Mouse (Mus musculus) adrenal gland, postnatal 25 days (tissue): ENCODE data around the gene Wdr91. TPM values are rescaled to one million over a fixed set of nuclear protein-coding genes. Genes with fewer than 3 reads are reported as not detected.

Experiments used
- DNase-seq: peaks from one replicate; pipeline ENCODE4 v3.0.0; 2021; ENCODE audit warnings: mixed read lengths
- long read RNA-seq: library from polyadenylated mRNA; stranded (forward); transcript quantifications from one replicate; pipeline ENCODE4 v2.0.0, GENCODE M21; 2021
- total RNA-seq: library from RNA; stranded (reverse); gene quantifications from 2 replicates; pipeline ENCODE4 v1.2.3, GENCODE M21; 2021

Gene Wdr91
- 12.4 and 16.6 TPM in 2 replicates for total RNA-seq
- long read RNA-seq, transcript Wdr91-201 (15 exons, 2,682 nt): major isoform, 14 of 26 reads
- long read RNA-seq, partial matches to known transcripts: 3 of 26 reads
- long read RNA-seq, other reads (novel, unspliced or antisense): 7 of 26 reads

DNA sequence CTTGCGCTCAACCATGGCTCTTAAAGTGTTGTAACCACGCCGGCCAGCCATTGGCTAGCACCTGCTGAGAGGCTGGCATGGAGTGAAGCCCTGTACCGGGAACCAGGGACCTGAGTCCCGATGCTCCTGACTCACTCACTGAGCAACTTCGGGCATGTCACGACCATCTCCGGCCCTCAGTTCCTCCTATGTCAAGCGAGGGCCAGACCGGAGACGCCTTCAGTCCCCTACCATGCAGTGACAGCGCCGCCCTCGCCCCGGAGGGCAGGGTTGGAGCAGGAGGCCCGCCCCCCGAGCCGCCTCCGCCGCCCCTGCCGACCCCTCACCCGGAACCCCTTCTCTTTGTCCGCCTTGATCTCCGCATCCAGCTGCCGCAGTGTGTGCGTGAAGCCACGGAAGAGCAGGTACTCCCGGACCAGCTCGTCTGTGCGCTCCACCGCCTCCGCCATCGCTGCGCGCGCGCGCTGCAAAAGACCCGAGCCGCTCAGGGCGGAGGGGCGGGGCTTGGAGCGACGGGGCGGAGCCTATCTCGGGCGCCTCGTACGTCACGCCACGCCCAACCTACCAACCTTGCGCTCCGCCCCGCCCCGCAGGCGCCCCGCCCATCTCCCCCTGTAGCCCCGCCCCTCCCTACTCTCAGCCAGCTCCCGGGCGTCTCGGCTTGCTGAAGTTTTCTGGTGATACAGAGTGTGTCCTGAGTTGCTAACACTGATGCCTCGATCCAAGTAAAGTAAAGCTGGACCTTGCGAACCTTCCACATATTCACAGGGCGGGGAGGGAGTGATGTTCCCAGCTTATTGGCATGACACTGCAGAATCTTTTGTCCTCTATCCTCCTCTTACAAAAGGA, at the start of gene Wdr91:
TSS of gene Wdr91 (minus strand) at position 506 of the 849 bp plus-strand sequence.
- DNase-seq: peak; percentile 97

DNA sequence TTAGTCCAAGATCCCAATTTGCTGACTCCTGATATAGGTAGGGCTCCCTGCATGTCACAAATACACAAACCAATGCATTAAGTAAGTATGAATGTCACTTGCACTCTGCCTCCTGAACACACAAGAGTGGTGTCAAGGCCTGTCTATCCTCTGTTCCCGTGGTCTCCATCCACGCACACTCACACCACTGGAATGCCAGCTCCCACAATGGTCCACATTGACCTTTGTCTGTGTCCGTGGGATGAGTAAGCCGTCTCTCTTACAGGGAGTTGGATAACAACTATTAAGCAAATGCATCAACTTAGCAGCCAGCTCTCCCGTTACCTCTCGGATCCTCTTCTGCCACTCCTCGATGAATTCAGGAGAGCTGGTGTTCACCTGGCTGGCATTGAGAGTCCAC, 48.5 kb upstream of the Wdr91 start:
- DNase-seq: no peak

DNA sequence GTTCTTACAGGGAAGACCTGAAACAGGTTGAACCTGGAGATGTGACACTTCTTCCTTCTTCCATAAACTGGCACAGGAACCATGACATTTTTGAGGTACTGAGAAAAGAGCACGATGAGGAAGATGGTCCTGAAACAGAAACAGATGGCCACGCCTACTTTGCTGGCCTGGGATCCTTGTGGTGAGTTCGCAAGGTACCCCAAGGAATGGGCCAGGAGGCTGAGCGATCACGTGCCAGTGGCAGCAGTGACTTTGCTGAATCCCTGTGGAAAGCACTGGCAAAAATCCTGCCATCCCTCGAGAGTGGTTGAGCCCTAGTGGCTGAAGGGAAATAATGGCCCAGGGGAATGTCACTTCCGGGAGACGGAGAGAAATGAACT, 45.2 kb upstream of the Wdr91 start:
- no peak for DNase-seq

DNA sequence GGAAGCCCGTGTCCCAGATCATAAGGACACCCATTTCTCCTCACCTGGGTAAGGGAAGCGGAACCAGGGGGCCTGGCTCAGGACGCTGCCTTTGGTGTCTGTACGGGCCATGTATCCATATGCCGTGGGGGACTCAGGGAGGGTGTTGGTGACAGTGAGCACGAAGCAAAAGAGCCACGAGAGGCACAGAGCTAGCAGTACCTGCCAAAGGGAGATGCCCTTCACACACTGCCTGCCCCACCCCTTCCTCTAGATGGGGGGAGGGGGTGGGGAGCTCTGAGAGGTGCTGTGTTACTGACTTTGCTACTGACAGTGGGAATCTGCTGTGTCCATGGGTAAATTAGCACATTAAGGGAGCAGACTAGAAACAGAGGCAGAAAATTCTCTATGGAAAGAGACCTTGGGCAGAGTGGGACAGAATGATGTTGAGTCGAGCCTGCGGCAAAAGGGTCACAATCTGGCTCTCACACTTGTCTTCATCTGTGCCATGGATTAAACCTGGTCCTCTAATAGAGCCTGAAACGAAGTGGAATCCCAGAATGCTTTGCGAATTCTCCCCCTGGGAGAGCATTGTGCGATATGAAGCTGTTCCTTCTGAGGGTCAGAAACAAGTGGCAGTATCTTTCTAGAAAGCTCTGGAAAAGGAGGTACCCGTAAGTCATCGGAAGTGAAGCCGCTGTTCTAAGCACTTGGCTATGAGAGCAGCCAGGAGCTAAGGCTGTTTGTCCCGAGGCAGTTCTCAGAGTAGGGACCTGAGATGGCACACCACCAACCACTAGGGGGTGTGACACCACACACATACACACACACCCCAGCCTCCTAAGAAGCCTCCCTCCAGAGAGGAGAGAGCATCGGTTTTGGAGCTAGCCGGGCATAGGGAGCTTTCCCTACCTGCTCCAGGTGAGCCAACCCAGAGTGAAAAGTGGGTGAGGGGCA, 44.5 kb upstream of the Wdr91 start:
- no peak for DNase-seq

DNA sequence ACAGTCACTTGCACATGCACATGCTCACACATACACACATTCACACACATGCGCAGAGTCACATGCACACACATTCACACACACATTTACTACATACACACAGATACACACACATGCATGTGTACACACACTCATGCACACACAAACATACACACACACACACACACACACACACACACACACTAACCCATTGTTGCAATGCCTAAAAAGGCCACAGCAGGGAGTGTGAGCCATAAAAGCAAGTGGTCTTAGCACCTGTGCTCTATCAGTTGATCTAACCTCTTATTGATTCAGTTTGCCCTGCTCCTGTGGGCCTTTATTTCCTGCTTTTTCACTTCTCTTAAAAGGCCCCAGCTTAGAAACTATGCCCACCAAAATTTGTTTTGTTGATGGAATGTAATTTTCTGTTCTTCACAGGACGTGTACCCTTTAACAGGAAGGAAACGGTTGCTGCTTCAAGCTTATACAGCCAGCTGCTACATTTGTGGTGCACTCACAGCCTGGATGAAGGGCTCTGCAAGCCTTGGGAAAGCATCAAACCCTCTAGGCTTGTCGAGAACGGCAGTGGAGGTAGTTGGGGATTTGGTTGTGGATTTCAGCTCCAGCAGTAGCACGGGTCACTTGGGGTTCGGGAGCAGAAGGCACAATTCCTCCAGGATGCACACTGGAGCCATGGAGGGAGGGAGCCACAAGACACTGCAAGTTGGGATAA, 41.4 kb upstream of the Wdr91 start:
- DNase-seq: no peak

DNA sequence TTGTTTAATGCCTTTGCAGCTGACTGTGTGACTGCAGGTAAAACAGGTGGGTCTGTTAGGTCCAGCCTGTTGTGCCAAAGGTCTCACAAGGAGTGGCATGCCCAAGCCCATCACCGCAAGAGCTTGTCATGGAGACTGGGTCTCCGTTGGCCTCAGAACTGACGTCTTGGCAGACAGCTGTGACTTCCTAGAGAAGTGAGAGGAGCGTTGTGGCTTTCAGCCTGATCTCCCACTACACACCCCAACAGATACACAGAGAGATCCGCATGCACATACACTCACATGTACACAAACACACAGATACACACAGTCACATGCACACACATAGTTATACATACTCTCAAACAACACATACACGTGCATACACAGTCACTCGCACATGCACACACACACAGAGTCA, 40.8 kb upstream of the Wdr91 start:
- DNase-seq: no peak

DNA sequence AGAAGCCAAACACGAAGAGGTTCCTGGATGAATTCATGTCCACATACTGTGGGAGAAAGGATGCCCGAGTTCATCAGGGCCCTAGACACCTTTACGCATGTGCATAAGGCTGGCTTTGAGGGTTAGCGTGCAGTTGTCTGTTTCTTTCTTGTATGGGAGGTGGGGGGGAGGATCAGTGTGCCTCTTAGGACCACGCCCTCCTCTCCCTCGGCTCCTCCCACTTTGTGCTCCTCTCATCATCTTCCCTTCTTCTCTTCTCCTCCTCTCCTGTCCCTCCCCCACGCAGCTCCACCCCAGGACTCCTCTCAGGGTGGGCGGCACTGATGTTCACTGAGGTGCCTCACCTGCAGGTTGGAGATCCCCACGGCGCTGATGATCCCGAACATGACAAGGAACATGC, 37.8 kb upstream of the Wdr91 start:
- no peak for DNase-seq

DNA sequence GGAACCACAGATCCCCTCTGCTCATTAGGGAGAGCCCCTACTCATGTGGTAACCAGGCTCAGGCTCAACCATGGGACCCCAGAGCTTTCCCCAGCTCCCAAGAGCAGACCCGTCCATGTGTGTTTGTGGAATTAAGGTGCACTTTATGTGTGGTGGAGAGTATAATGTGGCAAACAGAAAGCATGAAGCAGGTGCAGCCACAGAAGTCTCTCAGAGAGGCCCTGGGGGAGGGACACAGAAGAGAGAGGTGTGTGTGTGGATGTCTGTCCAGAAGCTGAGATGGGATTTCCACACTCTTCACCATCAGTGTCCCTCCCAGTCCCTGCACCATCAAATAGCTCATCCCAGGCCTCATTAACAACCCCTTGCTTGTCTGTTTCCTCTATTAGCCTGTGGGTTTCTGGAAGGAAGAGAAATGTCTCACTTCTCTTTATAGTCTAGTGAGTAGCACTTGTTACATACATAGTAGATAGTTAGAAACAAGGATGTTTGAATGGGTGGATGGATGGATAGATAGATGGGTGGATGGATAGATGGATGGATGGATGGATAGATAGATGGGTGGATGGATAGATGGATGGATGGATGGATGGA, 35.9 kb upstream of the Wdr91 start:
- no peak for DNase-seq

DNA sequence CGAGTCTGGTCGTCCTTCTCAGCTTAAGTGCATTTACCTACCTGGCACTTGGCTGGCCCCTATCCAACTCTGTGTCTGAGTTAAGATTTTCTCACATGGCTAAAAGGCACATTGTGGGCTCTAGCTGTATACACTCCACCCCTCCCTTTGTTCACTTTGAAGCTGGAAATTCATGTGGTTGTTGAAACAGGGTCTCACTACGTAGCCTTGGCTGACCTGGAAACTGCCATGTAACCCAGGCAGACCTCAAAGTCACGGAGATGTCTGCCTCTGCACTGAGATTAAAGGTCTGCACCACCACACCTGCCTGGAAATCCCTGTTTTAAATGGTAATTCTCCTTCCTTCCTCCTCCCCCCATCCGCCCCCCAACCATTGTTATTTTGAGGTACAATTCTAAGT, 32.8 kb upstream of the Wdr91 start:
- DNase-seq: no peak

DNA sequence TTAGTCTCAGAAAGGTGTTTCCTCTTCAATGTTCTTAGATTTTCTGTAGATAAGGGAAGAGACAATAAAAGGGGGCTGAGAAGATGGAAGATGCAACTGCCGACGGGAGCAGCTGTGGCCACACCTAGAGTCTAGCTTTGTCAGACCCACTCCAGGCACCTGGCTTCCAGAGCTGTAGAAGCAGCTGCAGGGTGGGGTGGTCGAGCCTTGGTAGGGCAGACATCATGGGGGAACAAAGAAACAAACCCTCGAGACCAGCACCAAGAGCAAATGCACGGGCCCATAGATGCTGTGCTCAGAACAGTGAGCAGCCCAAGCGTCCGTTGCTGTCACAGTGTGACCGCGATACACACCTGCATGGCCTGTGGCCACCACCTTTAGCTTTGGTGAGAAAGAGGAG, 31.8 kb upstream of the Wdr91 start:
- no peak for DNase-seq

DNA sequence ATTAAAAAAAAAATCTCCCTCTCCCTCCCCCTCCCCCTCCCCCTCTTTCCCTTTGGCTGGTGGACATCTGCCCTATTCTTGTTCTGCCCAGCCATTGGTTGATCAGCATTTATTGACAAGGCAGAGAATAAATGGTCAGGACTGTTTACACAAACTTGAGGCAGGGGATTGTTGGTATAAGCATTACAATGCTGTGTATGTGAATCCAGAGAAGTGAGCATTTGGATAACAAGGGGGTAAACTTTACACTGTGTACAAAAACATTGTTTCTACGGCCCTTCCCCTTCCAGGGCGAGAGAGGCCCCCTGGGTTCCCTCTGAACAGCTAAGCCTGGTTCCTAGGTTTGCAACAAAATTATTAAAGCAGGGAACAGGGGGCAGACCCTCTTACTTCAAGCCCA, 30.8 kb upstream of the Wdr91 start:
- DNase-seq: no peak

DNA sequence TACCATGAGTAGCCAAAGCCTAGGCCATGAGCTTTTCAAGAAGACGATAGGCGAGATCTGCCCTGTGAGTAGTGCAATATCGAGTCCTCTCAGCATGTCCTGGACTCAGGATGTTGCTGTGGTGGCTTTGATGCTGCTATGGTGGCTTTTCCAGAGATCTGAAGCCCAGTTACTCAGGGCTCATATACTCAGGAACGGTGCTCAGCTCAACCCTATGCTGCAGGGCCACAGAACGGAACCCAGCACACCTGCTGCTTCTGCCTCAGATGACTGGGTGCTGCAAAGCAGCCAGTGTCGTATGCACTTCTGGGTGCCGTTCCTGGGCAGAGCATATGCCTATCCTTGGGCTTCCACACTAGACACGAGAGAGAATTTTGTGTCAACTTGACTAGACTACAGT, 28.8 kb upstream of the Wdr91 start:
- no peak for DNase-seq

DNA sequence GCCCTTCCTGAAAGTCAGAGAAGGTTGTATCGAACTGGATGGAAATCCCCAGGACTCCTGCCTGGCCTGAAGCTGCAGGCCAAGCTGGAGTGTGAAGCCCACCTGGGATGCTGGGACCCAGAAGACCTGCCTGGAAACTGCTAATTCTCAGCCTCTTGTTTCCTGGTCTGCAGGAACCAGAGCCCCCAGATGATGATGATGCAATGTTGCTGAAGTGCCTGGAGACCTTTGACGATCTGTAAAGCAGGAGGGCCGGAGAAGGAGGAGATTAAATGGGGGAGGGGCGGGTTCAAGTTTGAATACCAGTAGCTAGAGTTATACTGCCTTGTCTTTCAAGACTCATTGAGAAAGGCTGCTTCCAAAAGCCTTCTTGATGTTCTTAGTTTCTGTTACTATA, 28.3 kb upstream of the Wdr91 start:
- no peak for DNase-seq

DNA sequence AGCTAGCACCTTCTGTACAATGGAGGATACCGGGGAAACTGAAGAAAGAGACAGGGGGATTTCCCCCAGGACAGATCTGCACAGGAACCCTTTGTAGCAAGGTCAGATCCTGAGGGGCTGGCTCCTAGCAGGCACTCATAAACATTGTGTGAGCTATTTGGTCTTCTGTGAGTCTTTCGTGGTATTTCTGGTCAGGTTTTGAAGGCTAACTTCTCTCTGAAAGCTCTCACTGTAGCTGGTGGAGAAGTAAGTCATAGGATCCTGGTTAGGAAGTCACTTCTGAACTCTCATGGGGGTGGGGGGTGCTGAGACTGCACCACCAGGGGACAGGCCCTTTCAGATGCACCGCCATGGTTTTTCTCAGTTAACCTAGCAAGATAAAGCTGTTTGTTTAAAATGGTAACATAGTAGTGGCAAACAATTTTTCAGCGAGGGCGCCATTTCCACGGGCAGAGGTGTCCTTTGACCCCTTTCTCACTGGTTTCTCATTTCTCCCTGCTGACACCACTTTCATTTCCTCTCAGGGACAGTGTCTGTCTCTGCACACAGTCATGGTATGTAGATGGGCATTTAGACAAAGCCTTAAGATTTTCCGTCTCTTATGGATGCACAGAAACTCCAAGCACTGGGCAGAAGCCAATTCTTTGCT, 27.7 kb upstream of the Wdr91 start:
- no peak for DNase-seq

DNA sequence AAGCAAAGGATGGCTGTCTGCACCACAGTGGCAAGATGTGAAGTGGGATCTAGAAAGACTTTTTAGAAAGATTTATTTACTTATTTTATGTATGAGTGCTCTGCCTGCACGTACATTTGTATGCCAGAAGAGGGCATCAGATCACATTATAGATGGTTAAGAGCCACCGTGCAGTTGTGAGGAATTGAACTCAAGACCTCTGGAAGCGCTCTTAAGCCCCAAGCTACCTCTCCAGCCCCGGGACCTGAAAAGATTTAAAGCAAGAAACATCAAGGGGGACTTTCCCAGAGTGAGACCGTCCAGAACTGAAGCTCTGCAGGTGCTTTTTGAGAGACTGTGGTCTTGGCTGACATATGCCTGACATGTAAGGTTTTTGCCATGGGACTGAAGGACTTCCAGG, 26.1 kb upstream of the Wdr91 start:
- no peak for DNase-seq

DNA sequence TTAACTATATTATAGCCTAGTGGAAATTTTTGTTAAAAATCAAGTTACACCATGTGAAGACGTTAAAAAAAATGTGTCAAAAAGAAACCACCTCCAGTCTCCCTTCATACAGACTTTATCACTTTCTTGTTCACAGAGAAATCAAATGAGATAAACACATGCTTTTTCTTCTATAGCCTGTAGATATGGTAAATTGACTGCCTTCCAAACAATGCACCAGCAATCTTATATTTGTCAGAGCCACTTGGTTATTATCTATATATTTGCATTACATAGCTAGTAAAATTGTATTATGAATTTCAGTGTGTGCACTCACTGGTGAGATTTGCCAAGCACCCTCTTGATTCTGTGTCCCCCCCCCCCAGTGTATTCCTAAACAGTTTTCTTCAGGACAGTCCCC, 22.0 kb upstream of the Wdr91 start:
- no peak for DNase-seq

DNA sequence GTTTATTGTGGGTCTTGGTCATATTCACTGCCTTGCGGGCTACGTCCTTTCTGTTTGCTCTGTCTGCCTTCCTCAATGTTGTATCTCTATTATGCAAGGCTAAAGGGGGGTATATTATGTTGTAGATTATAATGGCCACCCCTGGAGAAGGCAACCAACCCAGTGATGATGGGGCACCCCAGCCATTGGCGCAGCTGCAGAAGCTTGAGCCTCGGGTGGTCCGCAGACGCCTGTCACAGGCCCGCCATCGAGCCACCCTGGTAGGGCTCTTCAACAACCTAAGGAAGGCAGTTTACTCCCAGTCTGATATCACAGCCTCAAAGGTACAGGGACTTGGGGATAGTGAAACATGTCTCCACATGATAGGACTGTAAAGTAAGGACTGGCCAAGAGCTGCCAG, 16.9 kb upstream of the Wdr91 start:
- no peak for DNase-seq

DNA sequence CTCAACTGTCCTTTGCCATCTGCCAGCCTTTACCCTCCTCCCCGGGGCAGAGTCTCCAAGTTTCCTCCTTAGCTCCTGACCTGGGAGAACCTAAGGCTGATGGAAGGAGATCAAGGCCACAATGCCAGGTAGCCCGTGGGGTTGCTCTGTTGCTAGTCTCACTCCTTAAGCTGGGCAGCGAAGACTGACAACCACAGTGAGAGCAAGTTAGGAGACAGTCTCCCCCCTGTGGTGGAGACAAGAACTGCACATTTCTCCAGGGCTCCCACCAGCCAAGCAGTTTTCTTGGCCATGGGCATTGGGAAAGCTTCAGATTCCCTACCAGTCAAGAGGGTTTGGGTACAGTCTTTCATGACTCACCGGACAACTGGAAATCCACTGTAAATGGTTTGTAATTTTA, 16.5 kb upstream of the Wdr91 start:
- peak; percentile 62 for DNase-seq

DNA sequence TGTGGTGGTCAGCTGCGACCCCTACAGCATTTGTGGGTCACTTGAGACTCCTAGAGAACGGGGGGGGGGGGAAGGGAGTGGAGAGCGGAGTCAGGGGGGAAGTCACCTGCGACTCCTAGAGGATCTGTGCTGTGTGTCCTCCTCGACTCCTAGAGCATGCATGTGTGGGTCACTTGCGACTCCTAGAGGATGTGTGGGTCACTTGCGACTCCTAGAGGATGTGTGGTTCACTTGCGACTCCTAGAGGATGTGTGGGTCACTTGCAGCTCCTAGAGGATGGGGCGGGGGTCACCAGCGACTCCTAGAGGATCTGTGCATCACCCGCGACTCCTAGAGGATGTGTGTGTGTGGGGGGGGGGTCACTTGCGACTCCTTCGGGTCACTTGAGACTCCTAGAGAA, 11.3 kb upstream of the Wdr91 start:
- no peak for DNase-seq

DNA sequence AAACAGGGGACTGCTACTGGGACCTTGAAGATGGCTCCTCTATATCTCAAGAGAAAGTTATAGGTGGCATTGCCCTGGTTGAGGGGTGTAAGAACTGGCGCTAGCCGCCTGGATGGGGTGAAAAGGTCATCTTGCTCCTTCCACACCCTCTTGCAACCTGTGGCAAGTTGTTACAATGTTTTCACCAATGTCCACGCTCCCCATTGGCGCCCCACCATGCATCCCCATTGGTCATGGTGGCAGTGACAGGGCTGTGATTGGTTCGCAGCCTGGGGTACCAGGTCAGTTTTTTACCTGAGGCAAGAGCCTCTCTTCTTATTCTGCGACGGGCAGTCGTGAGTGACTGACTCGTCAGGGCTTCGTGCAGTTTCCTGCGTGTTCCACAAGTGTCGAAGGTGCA, 10.0 kb upstream of the Wdr91 start:
- no peak for DNase-seq

DNA sequence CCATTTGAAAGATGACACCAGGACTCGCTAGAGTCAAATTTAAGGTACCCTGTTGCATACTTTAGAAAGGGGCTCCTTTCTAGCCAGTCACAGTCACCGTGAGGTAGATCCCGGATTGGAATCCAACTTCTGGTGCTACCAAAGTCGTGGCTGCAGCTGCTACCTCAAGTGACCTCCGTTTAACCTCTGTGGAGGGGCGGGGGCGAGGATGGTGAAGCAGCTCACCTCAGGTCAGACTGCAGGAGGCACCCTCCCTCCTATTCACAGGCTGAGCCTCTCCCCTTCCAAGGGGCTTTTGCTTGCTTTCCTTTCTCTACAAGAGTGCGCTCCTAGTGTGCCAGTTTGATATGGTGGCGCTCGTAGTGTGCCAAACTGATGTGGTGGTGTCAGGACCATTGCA, 9.3 kb upstream of the Wdr91 start, which contains the start of gene Stra8:
TSS of gene Stra8 (plus strand) at position 208 of the 400 bp plus-strand sequence.
- no peak for DNase-seq

DNA sequence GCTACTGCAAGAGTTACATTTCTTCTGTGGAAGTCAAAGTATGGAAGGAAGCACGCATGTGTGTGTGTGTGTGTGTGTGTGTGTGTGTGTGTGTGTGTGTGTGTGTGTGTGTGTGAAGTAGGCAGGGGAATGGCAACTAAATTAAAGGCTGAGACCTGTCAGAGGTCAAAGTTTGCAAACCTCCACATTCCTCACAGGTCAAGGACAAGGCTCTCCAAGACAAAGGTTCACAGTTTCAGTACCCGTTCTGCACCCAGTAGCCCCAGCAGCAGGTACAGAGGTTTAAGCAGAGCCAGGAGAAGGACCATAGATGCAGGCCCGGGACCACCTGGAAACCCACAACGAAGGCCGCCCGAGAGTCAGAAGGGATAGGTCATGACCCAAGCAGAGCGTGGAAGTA, 8.5 kb upstream of the Wdr91 start:
- no peak for DNase-seq
